9 mouse cellular contexts compared by ENCODE assay signal in the genomic region with DNA sequence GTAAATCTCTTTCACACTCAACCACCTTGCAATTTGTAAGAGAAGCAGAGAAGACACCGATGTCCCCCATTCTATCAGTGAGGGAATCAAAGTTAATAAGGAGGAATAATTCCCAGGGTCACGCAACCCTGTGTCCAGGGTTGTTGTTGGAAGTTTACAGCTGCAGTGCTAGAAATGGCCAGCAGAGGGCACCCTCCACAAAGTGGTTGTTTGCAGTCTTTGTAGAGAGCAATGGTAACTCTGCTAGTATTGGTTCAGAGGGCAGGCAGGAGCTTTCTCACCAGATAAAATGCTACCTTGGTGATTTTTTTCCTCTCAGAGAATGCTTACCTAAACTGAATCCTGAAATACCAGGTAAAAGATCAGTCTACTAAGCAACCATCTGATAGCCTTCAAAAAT. TPM values are rescaled to one million over a fixed set of nuclear protein-coding genes. Genes with fewer than 3 reads are reported as not detected.
DNase-seq lines count a peak whose midpoint lies in the region; ATAC-seq and TF ChIP-seq lines count a peak whose summit lies in the region.
"Had no signal": no experiment of that assay in that cellular context is flagged by ENCODE, and none has a peak within 500 bp of the region (broad histone marks: within the 10 kb centered on the region; RNA-seq: fewer than 3 reads in every experiment).

No protein-coding gene starts in this region.

- TF ChIP-seq POLR2A in lung, adult 2 months (IDR thresholded peaks at IDR 0.05; ENCODE audit: borderline replicate concordance, extremely low read depth, low read depth, low read length), result no peak
- no peak for TF ChIP-seq POLR2A in olfactory bulb, adult 2 months (IDR thresholded peaks at IDR 0.05; ENCODE audit: insufficient read depth, low read depth, low read length)
- TF ChIP-seq POLR2A in thymus, adult 2 months (IDR thresholded peaks at IDR 0.05; ENCODE audit: control insufficient read depth, extremely low read depth, insufficient read depth, low read length, poor library complexity), result no peak

- peak; percentile 81 for DNase-seq in liver
- peak; percentile 88 to 94 for DNase-seq in cerebellum, postnatal 36 days
- DNase-seq in gastrocnemius, adult 8-10 months (ENCODE audit: low spot score in 2 of 2), result peak; percentile 56 to 65
- peak; percentile 93 for DNase-seq in kidney, postnatal 10 days
- DNase-seq in lung, adult 2 months, result peak; percentile 89
- peak; percentile 72 for DNase-seq in thymus, adult 2 months

- H3K4me2 ChIP-seq in liver, embryonic 12.5 days, result no peak overlapping the region

- peak; percentile 84 for TF ChIP-seq CTCF in lung, adult 2 months (IDR thresholded peaks at IDR 0.05; ENCODE audit: insufficient read depth, low read length)
- peak; percentile 25; the same call in 1 of the 2 replicates for TF ChIP-seq CTCF in olfactory bulb, adult 2 months (IDR thresholded peaks at IDR 0.05; ENCODE audit: insufficient read depth, low read depth, low read length)
- TF ChIP-seq CTCF in thymus, adult 2 months (IDR thresholded peaks at IDR 0.05; ENCODE audit: borderline replicate concordance, control insufficient read depth, extremely low read depth, insufficient read depth, low read length, poor library complexity), result no peak

- H3K4me3 ChIP-seq in liver, embryonic 12.5 days, result no peak overlapping the region
- H3K4me3 ChIP-seq in lung, adult 2 months (replicated peaks; ENCODE audit: extremely low read depth, low read depth, low read length), result no peak overlapping the region
- no peak overlapping the region for H3K4me3 ChIP-seq in olfactory bulb, adult 2 months (ENCODE audit: insufficient read depth, low read depth, low read length)
- no peak overlapping the region for H3K4me3 ChIP-seq in thymus, adult 2 months (ENCODE audit: control insufficient read depth, insufficient read depth, low read length)
- H3K4me3 ChIP-seq: myocyte had no signal

- 18% methylated on average over 2 of the region's 2 CpGs for WGBS in liver, embryonic 12.5 days (ENCODE audit: insufficient replicate concordance)
- WGBS in lung, adult 2 months, result 20% methylated on average over 2 of the region's 2 CpGs
- 22% methylated on average over 2 of the region's 2 CpGs for WGBS in olfactory bulb, adult 2 months
- 24% methylated on average over 2 of the region's 2 CpGs for WGBS in thymus, adult 2 months

- H3K9ac ChIP-seq in liver, embryonic 12.5 days, result no peak overlapping the region

- H3K4me1 ChIP-seq in liver, embryonic 12.5 days, result peaks cover 8% of the 10 kb centered on the region
- H3K4me1 ChIP-seq in lung, adult 2 months (ENCODE audit: control insufficient read depth, insufficient read depth, low read length), result no peaks in the 10 kb centered on the region
- peaks cover 9% of the 10 kb centered on the region for H3K4me1 ChIP-seq in olfactory bulb, adult 2 months (ENCODE audit: control insufficient read depth, insufficient read depth, low read length)
- no peaks in the 10 kb centered on the region; the same call in 1 of the 2 replicates for H3K4me1 ChIP-seq in thymus, adult 2 months (replicated peaks; ENCODE audit: control insufficient read depth, insufficient read depth, low read length)

- ATAC-seq in liver, embryonic 12.5 days, result no peak

- no peak overlapping the region for H3K27ac ChIP-seq in liver, embryonic 12.5 days
- no peak overlapping the region for H3K27ac ChIP-seq in olfactory bulb, adult 2 months (ENCODE audit: insufficient read depth, low read depth, low read length)
- no peak overlapping the region for H3K27ac ChIP-seq in thymus, adult 2 months (ENCODE audit: control insufficient read depth, insufficient read depth, low read length)

- H3K27me3 ChIP-seq in liver, embryonic 12.5 days (replicated peaks), result peaks cover 10% of the 10 kb centered on the region; the same call in 1 of the 2 replicates
- H3K27me3 ChIP-seq in thymus, adult 2 months (ENCODE audit: control insufficient read depth, insufficient read depth, low read length), result no peaks in the 10 kb centered on the region

- no peaks in the 10 kb centered on the region for H3K9me3 ChIP-seq in liver, embryonic 12.5 days (replicated peaks)

- H3K36me3 ChIP-seq in liver, embryonic 12.5 days, result no peaks in the 10 kb centered on the region
- H3K36me3 ChIP-seq in thymus, adult 2 months (ENCODE audit: control insufficient read depth, insufficient read depth, low read length), result no peaks in the 10 kb centered on the region

RNA-seq across cellular contexts. Expression of a gene that starts 18.1 kb away (rescaled TPM):
- polyA plus RNA-seq in liver, embryonic 12.5 days (2016; fragmentation: Nextera tagmentation; extraction: Ambion mirVana), result 5.5 and 6.8 TPM in 2 replicates
- 1 to 10 TPM; 3.3 to 8.9 (median 4.4) TPM for total RNA-seq in gastrocnemius, adult 8-10 months (2022)
- polyA plus RNA-seq in lung, adult 2 months (2012; rRNA removed), result 47.6 and 54.4 TPM in 2 replicates
- polyA plus RNA-seq in olfactory bulb, adult 2 months (2012; ENCODE audit: insufficient read depth, insufficient read length, low replicate concordance, missing spikeins), result not detected in 2 replicates
- 8.2 and 9.9 TPM in 2 replicates for polyA plus RNA-seq in thymus, adult 2 months (2012; rRNA removed)

RNA-seq across cellular contexts. Expression of a gene that starts 37.9 kb away (rescaled TPM):
- 68.3 and 68.6 TPM in 2 replicates for polyA plus RNA-seq in liver, embryonic 12.5 days (2016; fragmentation: Nextera tagmentation; extraction: Ambion mirVana)
- 10 to 100 TPM; 25.0 to 33.4 (median 29.7) TPM for total RNA-seq in gastrocnemius, adult 8-10 months (2022)
- polyA plus RNA-seq in lung, adult 2 months (2012; rRNA removed), result 5.6 and 8.1 TPM in 2 replicates
- polyA plus RNA-seq in olfactory bulb, adult 2 months (2012; ENCODE audit: insufficient read depth, insufficient read length, low replicate concordance, missing spikeins), result not detected in 2 replicates
- 11.1 and 11.6 TPM in 2 replicates for polyA plus RNA-seq in thymus, adult 2 months (2012; rRNA removed)
